Mouse (Mus musculus): ENCODE data around the gene Tsc22d4. TPM values are rescaled to one million over a fixed set of nuclear protein-coding genes. Genes with fewer than 3 reads are reported as not detected.

Tsc22d4 gene
- polyA plus RNA-seq, 1 experiment, result 110 TPM

- Histone ChIP-seq H3K4me1 (ENCODE audit: control insufficient read depth, insufficient read depth, low read length) (no peaks in the 10 kb centered on the region), H3K4me3 (replicated peaks; ENCODE audit: extremely low read depth, low read depth, low read length) (no peak overlapping the region)
- no peak for DNase-seq
- TF ChIP-seq POLR2A (IDR thresholded peaks at IDR 0.05; ENCODE audit: borderline replicate concordance, extremely low read depth, low read depth, low read length), result no peak
- WGBS, result 52% methylated on average over 11 of the region's 11 CpGs
Observed at GRCm38 (mm10) chr5:137740506-137740905, 5.0 kb upstream of the Tsc22d4 start.

DNA sequence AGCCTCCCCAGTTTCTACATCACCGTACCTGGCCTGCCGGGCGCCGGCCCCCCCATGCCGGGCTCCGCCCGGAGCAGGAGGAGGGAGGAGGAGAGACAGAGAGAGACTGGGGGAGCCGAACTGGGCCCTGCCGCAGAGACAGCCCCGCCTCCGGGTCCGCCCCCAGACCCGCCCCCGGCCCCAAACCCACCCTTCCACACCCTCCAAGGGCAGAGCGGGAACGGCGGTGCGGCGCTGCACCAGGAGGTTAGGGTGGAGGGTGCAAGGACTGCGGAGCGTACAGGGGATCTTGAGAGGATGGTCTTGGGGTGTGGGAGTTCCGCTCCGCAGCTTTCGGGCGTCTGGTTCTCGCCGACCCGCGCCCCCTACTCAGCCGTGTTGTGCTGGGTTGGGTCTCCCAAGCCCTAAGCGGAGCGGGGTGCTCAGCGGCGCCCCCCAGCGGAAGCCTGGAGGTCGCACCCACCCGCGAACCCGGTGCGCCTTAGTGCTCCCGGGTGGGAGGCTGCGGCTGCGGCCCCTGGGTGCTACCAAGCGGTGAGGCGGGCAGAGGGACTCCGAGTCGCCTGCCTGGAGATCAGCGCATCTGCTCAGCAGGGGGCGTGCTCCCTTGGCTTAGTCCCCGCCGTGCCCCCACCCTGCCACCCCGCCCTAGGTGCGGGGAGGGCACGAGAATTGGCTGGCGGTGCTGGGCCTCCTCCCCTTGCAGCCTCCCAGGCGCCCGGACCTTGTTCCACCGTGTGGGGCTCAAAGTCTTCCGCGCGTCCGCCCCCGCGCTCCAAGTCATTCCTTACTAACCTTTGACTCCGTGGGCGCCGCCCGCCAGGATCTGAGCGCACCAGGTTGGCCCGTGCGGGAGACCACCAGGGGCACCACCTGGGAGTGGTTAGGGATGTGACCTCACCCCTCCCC is 4.3 kb upstream of the Tsc22d4 start, which contains the start of gene Nyap1:
Nyap1 (minus strand) TSS at position 585 of the 909 bp plus-strand sequence.
- peak; percentile 51; the same call in 1 of the 2 replicates for TF ChIP-seq POLR2A (IDR thresholded peaks at IDR 0.05; ENCODE audit: borderline replicate concordance, extremely low read depth, low read depth, low read length)
- peak; percentile 31; the same call in 1 of the 2 replicates for TF ChIP-seq CTCF (IDR thresholded peaks at IDR 0.05; ENCODE audit: insufficient read depth, low read length)

DNA sequence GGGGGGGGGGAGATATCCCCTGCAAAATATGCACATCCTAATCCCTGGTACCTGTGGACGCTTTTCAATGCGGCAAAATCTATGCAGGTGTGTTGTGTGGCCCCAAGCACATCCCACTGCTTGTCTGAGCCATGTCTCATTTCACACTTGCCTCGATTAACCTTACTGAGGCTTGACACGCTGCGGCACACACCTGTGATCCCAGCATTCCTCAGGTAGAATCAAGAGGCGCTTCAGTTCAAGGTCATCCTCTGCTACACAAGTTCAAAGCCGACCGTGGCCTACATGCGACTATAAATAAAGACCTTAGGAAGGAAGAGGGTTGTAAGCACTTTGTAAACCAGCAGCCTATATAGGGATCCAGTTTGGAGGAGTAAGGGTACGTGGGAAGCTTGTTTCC is 3.5 kb upstream of the Tsc22d4 start:
- 59% methylated on average over 10 of the region's 10 CpGs for WGBS
- TF ChIP-seq POLR2A (IDR thresholded peaks at IDR 0.05; ENCODE audit: borderline replicate concordance, extremely low read depth, low read depth, low read length) (no peak), CTCF (IDR thresholded peaks at IDR 0.05; ENCODE audit: insufficient read depth, low read length) (no peak)
- Histone ChIP-seq H3K4me1 (ENCODE audit: control insufficient read depth, insufficient read depth, low read length) (no peaks in the 10 kb centered on the region), H3K4me3 (replicated peaks; ENCODE audit: extremely low read depth, low read depth, low read length) (no peak overlapping the region)
- DNase-seq, result no peak

More for the DNA sequence above, 4.3 kb upstream of the Tsc22d4 start, which contains the start of gene Nyap1:
- H3K4me3 ChIP-seq (replicated peaks; ENCODE audit: extremely low read depth, low read depth, low read length), result peak within 1 kb of the TSS; percentile 52
- H3K4me1 ChIP-seq (ENCODE audit: control insufficient read depth, insufficient read depth, low read length), result no peaks in the 10 kb centered on the region
- WGBS, result under 1% methylated on average over 71 of the region's 71 CpGs
- peak; percentile 81 for DNase-seq

DNA sequence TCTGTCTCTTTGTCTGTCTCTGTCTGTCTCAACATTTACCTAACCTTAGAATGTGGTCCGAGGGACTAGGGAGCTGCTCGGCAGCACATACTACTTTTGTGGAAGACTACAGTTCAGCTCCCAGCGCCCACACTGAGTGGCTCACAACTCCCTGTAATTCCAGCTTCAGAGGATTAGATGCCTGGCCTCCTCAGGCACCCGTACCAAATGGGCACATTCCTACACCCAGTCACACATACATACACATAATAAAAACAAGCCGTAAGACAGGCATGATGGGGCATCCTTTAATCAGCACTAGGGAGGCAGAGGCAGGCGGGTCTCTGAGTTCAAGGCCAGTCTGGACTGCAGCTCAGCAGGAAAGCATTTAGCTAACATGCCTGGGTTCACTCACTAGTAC is 2.7 kb upstream of the Tsc22d4 start:
- no peak for DNase-seq
- 94% methylated on average over 6 of the region's 6 CpGs for WGBS
- Histone ChIP-seq H3K4me1 (ENCODE audit: control insufficient read depth, insufficient read depth, low read length) (peaks cover 4% of the 10 kb centered on the region; the same call in 1 of the 2 replicates), H3K4me3 (replicated peaks; ENCODE audit: extremely low read depth, low read depth, low read length) (no peak overlapping the region)
- TF ChIP-seq POLR2A (IDR thresholded peaks at IDR 0.05; ENCODE audit: borderline replicate concordance, extremely low read depth, low read depth, low read length), result no peak
- no peak for TF ChIP-seq CTCF (IDR thresholded peaks at IDR 0.05; ENCODE audit: insufficient read depth, low read length)

DNA sequence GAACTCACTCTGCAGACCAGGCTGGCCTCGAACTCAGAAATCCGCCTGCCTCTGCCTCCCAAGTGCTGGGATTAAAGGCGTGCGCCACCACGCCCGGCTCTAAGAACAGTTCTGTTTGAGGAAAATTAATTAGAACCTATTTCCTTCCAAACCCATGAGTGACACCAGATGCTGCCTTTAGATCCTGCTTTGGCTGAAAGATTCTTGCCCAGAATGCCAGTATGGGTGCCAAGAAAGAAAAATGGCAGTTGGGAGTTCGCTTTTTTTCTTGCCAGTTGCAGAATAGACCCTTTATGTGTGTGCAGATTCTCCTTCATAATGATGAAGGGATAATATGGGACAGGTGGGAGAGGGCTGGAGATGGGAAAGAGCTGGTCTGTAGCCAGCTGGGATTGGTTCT is 1.3 kb upstream of the Tsc22d4 start:
- no peak for DNase-seq
- TF ChIP-seq CTCF (IDR thresholded peaks at IDR 0.05; ENCODE audit: insufficient read depth, low read length) (no peak), POLR2A (IDR thresholded peaks at IDR 0.05; ENCODE audit: borderline replicate concordance, extremely low read depth, low read depth, low read length) (no peak)
- peaks cover 10% of the 10 kb centered on the region for H3K4me1 ChIP-seq (ENCODE audit: control insufficient read depth, insufficient read depth, low read length)
- 84% methylated on average over 7 of the region's 7 CpGs for WGBS
- H3K4me3 ChIP-seq (replicated peaks; ENCODE audit: extremely low read depth, low read depth, low read length), result no peak overlapping the region

DNA sequence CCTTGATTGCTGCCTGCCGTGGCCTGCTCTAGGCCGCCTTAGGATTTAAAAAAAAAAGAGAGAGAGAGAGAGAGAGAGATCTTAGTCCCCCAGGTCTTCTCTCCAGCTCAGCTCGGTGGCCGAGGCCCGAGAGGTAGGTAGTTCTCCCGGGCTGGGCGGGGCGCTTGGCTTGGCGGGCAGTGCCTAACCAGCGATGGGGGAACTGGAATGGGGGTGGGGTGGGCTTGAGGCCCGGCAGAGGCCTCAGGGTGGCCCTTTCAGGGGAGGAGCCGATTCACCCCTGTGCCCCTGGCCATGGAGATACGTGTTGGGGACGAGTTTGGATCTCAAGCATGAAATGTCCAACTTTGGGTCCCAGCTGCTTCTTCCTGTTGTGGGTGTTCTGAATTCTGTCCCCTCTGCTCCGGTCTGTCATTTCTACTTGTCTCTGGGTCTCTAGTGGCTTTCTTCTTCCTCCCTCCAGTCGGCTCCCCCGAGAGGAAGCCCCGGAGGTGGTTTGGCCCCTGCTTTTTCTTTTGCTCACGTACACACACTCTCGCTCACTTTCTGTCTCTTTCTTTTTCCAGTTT is 836 bp downstream of the Tsc22d4 start:
- peak; percentile 71 for DNase-seq
- Histone ChIP-seq H3K4me1 (ENCODE audit: control insufficient read depth, insufficient read depth, low read length) (peaks cover 10% of the 10 kb centered on the region), H3K4me3 (replicated peaks; ENCODE audit: extremely low read depth, low read depth, low read length) (peak overlapping the region; percentile 81)
- 0% methylated on average over 20 of the region's 20 CpGs for WGBS
- TF ChIP-seq POLR2A (IDR thresholded peaks at IDR 0.05; ENCODE audit: borderline replicate concordance, extremely low read depth, low read depth, low read length), result no peak
- no peak for TF ChIP-seq CTCF (IDR thresholded peaks at IDR 0.05; ENCODE audit: insufficient read depth, low read length)

GRCm38 (mm10) chr5:137746851-137747325 is 1.4 kb downstream of the Tsc22d4 start:
- TF ChIP-seq CTCF (IDR thresholded peaks at IDR 0.05; ENCODE audit: insufficient read depth, low read length), result no peak
- TF ChIP-seq POLR2A (IDR thresholded peaks at IDR 0.05; ENCODE audit: borderline replicate concordance, extremely low read depth, low read depth, low read length), result no peak
- H3K4me3 ChIP-seq (replicated peaks; ENCODE audit: extremely low read depth, low read depth, low read length), result peak overlapping the region; percentile 81
- WGBS, result 0% methylated on average over 15 of the region's 16 CpGs
- DNase-seq, result peak; percentile 45
- peaks cover 10% of the 10 kb centered on the region for H3K4me1 ChIP-seq (ENCODE audit: control insufficient read depth, insufficient read depth, low read length)

GRCm38 (mm10) chr5:137747326-137747961 is 1.9 kb downstream of the Tsc22d4 start:
- Histone ChIP-seq H3K4me1 (ENCODE audit: control insufficient read depth, insufficient read depth, low read length) (peaks cover 10% of the 10 kb centered on the region), H3K4me3 (replicated peaks; ENCODE audit: extremely low read depth, low read depth, low read length) (peak overlapping the region; percentile 81)
- 3% methylated on average over 26 of the region's 26 CpGs for WGBS
- no peak for TF ChIP-seq CTCF (IDR thresholded peaks at IDR 0.05; ENCODE audit: insufficient read depth, low read length)
- no peak for TF ChIP-seq POLR2A (IDR thresholded peaks at IDR 0.05; ENCODE audit: borderline replicate concordance, extremely low read depth, low read depth, low read length)
- DNase-seq, result peak; percentile 60

DNA sequence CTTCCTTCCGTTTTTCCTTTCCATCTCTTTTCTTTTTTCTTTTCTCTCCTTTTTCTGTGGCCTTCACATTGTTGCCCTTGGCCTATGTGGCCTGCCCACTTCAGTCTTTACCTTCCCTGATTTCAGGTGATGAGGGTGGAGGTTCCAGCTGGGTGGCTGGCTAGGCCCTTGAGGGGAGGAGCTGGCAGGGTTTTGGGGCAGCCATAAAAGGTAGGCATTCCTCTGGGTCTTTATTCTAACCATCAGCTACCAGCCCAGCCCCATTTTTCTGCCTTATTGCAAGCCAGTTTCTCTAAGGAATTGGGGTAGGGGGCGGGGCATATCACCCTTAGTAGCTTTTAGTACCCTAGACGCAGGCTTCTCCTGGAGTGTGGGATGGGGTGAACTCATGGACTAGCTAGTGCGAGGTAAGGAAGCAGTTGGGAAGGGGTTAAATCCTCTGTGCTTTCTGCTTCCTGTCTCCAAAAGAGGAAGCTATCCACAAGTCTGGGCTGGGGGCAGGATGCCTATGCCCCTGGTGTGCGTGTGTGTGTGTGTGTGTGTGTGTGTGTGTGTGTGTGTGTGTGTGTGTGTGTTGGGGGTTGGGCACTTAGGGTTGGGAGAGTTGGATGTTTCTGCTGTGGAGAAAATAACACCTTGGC is 2.7 kb downstream of the Tsc22d4 start:
- peak overlapping the region; percentile 22 for H3K4me3 ChIP-seq (replicated peaks; ENCODE audit: extremely low read depth, low read depth, low read length)
- H3K4me1 ChIP-seq (ENCODE audit: control insufficient read depth, insufficient read depth, low read length), result peaks cover 10% of the 10 kb centered on the region
- DNase-seq, result no peak
- 11% methylated on average over 5 of the region's 5 CpGs for WGBS
- no peak for TF ChIP-seq POLR2A (IDR thresholded peaks at IDR 0.05; ENCODE audit: borderline replicate concordance, extremely low read depth, low read depth, low read length)
- TF ChIP-seq CTCF (IDR thresholded peaks at IDR 0.05; ENCODE audit: insufficient read depth, low read length), result no peak
